27 mouse cellular contexts compared by ENCODE assay signal in the genomic region with DNA sequence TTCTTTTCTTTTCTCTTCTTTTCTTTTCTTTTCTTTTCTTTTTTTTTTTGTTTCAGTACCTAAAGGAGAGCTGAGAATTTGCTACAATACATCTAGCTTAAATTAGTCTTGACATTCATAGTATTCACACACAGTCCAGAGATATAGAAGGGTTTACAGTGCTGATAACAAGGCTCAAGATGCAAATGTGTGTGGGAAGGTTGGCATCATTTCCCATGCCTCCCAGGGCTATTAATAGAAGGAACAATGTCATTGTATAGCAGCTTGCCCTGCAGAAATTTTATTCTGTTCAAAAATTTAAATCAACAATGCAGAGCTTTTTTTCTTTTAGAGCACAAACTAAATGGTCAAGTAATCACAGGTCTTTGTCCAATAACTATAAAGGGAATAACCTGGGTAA.
DNase-seq lines count a peak whose midpoint lies in the region; ATAC-seq and TF ChIP-seq lines count a peak whose summit lies in the region.
"Had no signal": no experiment of that assay in that cellular context is flagged by ENCODE, and none has a peak within 500 bp of the region (broad histone marks: within the 10 kb centered on the region; RNA-seq: fewer than 3 reads in every experiment).

No protein-coding gene starts in this region.

- H3K9ac ChIP-seq in hindbrain, postnatal 0 days (replicated peaks; ENCODE audit: low read length) = no peak overlapping the region
- H3K9ac ChIP-seq: embryonic facial prominence, embryonic 13.5 days; embryonic facial prominence, embryonic 15.5 days; forebrain, embryonic 12.5 days had no signal

- H3K27ac ChIP-seq in hindbrain, postnatal 0 days = no peak overlapping the region
- H3K27ac ChIP-seq: embryonic facial prominence, embryonic 13.5 days; embryonic facial prominence, embryonic 15.5 days; forebrain, embryonic 10.5 days; forebrain, embryonic 12.5 days had no signal

- no peaks in the 10 kb centered on the region for H3K9me3 ChIP-seq in hindbrain, postnatal 0 days (ENCODE audit: low read length)
- H3K9me3 ChIP-seq: embryonic facial prominence, embryonic 13.5 days; embryonic facial prominence, embryonic 15.5 days; forebrain, embryonic 10.5 days; forebrain, embryonic 12.5 days; G1E had no signal

- no peaks in the 10 kb centered on the region for H3K27me3 ChIP-seq in hindbrain, postnatal 0 days (ENCODE audit: insufficient read depth, low read length)
- H3K27me3 ChIP-seq: CH12.LX; embryonic facial prominence, embryonic 13.5 days; embryonic facial prominence, embryonic 15.5 days; forebrain, embryonic 12.5 days had no signal

- H3K4me3 ChIP-seq in hindbrain, postnatal 0 days (ENCODE audit: low read length) = no peak overlapping the region
- H3K4me3 ChIP-seq: embryonic facial prominence, embryonic 13.5 days; embryonic facial prominence, embryonic 15.5 days; erythroblast, embryonic 14.5 days; forebrain, embryonic 10.5 days; forebrain, embryonic 12.5 days had no signal

- H3K36me3 ChIP-seq in hindbrain, postnatal 0 days (ENCODE audit: insufficient read depth, low read length) = no peaks in the 10 kb centered on the region
- H3K36me3 ChIP-seq: embryonic facial prominence, embryonic 13.5 days; embryonic facial prominence, embryonic 15.5 days; forebrain, embryonic 10.5 days; forebrain, embryonic 12.5 days; G1E had no signal

- DNase-seq in frontal cortex, postnatal 25 days (ENCODE audit: low spot score in 2 of 2) = no peak
- DNase-seq in layer of hippocampus, adult 9-11 months = peak; percentile 12
- no peak for DNase-seq in layer of hippocampus, adult 11-12 months (ENCODE audit: low spot score)
- peak; percentile 70 for DNase-seq in brain, adult 2 months (ENCODE audit: low read depth, low spot score)
- no peak for DNase-seq in hindbrain, postnatal 0 days (ENCODE audit: low spot score)
- DNase-seq: adrenal gland, adult 8-10 months; adrenal gland, postnatal 14 days; adrenal gland, postnatal 36 days; B cell, adult 2 months; cerebellum, adult 11 months; cerebellum, adult 8-10 months; cerebellum, adult 9-11 months; cerebellum, postnatal 36 days; embryo, embryonic 11 days had no signal

- H3K4me1 ChIP-seq in hindbrain, postnatal 0 days (ENCODE audit: insufficient read depth, low read length) = no peaks in the 10 kb centered on the region
- H3K4me1 ChIP-seq: embryonic facial prominence, embryonic 13.5 days; embryonic facial prominence, embryonic 15.5 days; forebrain, embryonic 12.5 days had no signal

- ATAC-seq in frontal cortex, adult (ENCODE audit: low TSS enrichment) = peak; percentile 76
- no peak for ATAC-seq in hindbrain, postnatal 0 days
- ATAC-seq: activated CD4-positive, CD25-positive, alpha-beta regulatory T cell, adult 4 months; CD4-positive, CD25-positive, alpha-beta regulatory T cell, adult 4 months; forebrain, embryonic 14.5 days; forebrain, embryonic 16.5 days; Patski had no signal

- no peak for TF ChIP-seq CTCF in hindbrain, postnatal 0 days (IDR thresholded peaks at IDR 0.05; ENCODE audit: low read depth)

- no peak overlapping the region for H3K4me2 ChIP-seq in hindbrain, postnatal 0 days (ENCODE audit: low read depth, low read length)
- H3K4me2 ChIP-seq: embryonic facial prominence, embryonic 13.5 days; embryonic facial prominence, embryonic 15.5 days; forebrain, embryonic 12.5 days had no signal

Comparison
In these comparisons a context has a peak if more than half of its experiments do, and no peak if none do; other contexts are left out.
1. DNase-seq: peak in layer of hippocampus, adult 9-11 months (single experiment) and brain, adult 2 months (single experiment); none in frontal cortex, postnatal 25 days (0 of 2), layer of hippocampus, adult 11-12 months (single experiment) and hindbrain, postnatal 0 days (single experiment).